In genomic region chr8:70659604-70660272, GRCm38 (mm10) we compare ENCODE assay signal across 8 mouse cellular contexts. TPM values are rescaled to one million over a fixed set of nuclear protein-coding genes. Genes with fewer than 3 reads are reported as not detected.
DNase-seq lines count a peak whose midpoint lies in the region; ATAC-seq and TF ChIP-seq lines count a peak whose summit lies in the region.

No protein-coding gene starts in this region.

- no peak for TF ChIP-seq RAD21 in MEL (IDR thresholded peaks at IDR 0.05; ENCODE audit: low read depth, low read length)

- H3K4me2 ChIP-seq in forebrain, embryonic 16.5 days (ENCODE audit: low read length) = peak overlapping the region; percentile 85
- peak overlapping the region; percentile 91 for H3K4me2 ChIP-seq in lung, embryonic 14.5 days

- 0 out of 4 replicates have a peak, but pooled peaks cover 0 to 2% of the 10 kb centered on the region in 2 experiments for H3K36me3 ChIP-seq in MEL (ENCODE audit: control insufficient read depth in 1 of 2, insufficient read depth in 2 of 2, low read length in 2 of 2)
- no peaks in the 10 kb centered on the region for H3K36me3 ChIP-seq in forebrain, embryonic 16.5 days (ENCODE audit: control insufficient read depth, insufficient read depth)
- peaks cover 18% of the 10 kb centered on the region for H3K36me3 ChIP-seq in lung, embryonic 14.5 days (ENCODE audit: insufficient read depth)

- DNase-seq in MEL (ENCODE audit: low read depth, low spot score) = peak; percentile 96
- peak; percentile 57 to 67 for DNase-seq in cerebellum, adult 18-20 months
- peak; percentile 97 for DNase-seq in heart, postnatal 4 days
- DNase-seq in layer of hippocampus, adult 8-10 months (ENCODE audit: low spot score in 2 of 2) = peak; percentile 68 to 77
- DNase-seq in lung, embryonic 14.5 days = peak; percentile 98
- DNase-seq in thymus, adult 18-20 months = peak; percentile 80 to 83

- no peaks in the 10 kb centered on the region for H3K79me2 ChIP-seq in MEL (ENCODE audit: control insufficient read depth, insufficient read depth, low read length, poor library complexity)

- peak; percentile 92 for ATAC-seq in forebrain, embryonic 16.5 days
- ATAC-seq in lung, embryonic 14.5 days (ENCODE audit: insufficient read depth) = peak; percentile 97

- H3K27ac ChIP-seq in MEL (ENCODE audit: control insufficient read depth, low read depth, low read length) = 0 out of 2 replicates have a peak overlapping the region, but pooled peaks have one; percentile 1
- peak overlapping the region; percentile 45; the same call in 1 of the 2 replicates for H3K27ac ChIP-seq in forebrain, embryonic 16.5 days (ENCODE audit: low read length)
- peak overlapping the region; percentile 73 for H3K27ac ChIP-seq in lung, embryonic 14.5 days (ENCODE audit: low read depth)
- H3K27ac ChIP-seq in olfactory bulb, adult 2 months (ENCODE audit: insufficient read depth, low read depth, low read length) = no peak overlapping the region

- TF ChIP-seq CTCF in MEL (IDR thresholded peaks at IDR 0.05 in 2 of 3, conservative IDR thresholded peaks at IDR 0.05 in 1 of 3; ENCODE audit: control insufficient read depth in 1 of 3, insufficient read depth in 1 of 3, low read depth in 2 of 3, low read length in 3 of 3, poor library complexity in 1 of 3, severe bottlenecking in 1 of 3) = no peak
- no peak for TF ChIP-seq CTCF in lung, embryonic 14.5 days (IDR thresholded peaks at IDR 0.05; ENCODE audit: low read depth)
- TF ChIP-seq CTCF in olfactory bulb, adult 2 months (IDR thresholded peaks at IDR 0.05; ENCODE audit: insufficient read depth, low read depth, low read length) = no peak

- H3K4me1 ChIP-seq in MEL (ENCODE audit: control insufficient read depth in 1 of 2, insufficient read depth in 2 of 2, low read length in 2 of 2) = peaks cover 4 to 13% of the 10 kb centered on the region in 2 experiments
- peaks cover 33% of the 10 kb centered on the region for H3K4me1 ChIP-seq in forebrain, embryonic 16.5 days (replicated peaks; ENCODE audit: control insufficient read depth, insufficient read depth, low read length)
- peaks cover 9% of the 10 kb centered on the region for H3K4me1 ChIP-seq in lung, embryonic 14.5 days (ENCODE audit: insufficient read depth)
- peaks cover 18% of the 10 kb centered on the region for H3K4me1 ChIP-seq in olfactory bulb, adult 2 months (ENCODE audit: control insufficient read depth, insufficient read depth, low read length)

- under 1% methylated on average over 44 of the region's 44 CpGs for WGBS in forebrain, embryonic 16.5 days
- 1% methylated on average over 44 of the region's 44 CpGs for WGBS in lung, embryonic 14.5 days
- 1% methylated on average over 44 of the region's 44 CpGs for WGBS in olfactory bulb, adult 2 months

- 0 out of 4 replicates have a peak, but pooled peaks of 1 of the 2 experiments have one; percentile 38 for TF ChIP-seq EP300 in MEL (IDR thresholded peaks at IDR 0.05; ENCODE audit: low read depth in 1 of 2, low read length in 2 of 2)

- no peaks in the 10 kb centered on the region for H3K9me3 ChIP-seq in MEL (replicated peaks; ENCODE audit: insufficient read depth, low read length)
- no peaks in the 10 kb centered on the region for H3K9me3 ChIP-seq in forebrain, embryonic 16.5 days (ENCODE audit: control insufficient read depth, low read length)
- H3K9me3 ChIP-seq in lung, embryonic 14.5 days (ENCODE audit: low read depth, low read length) = no peaks in the 10 kb centered on the region

- TF ChIP-seq POLR2A in MEL (IDR thresholded peaks at IDR 0.05; ENCODE audit: control insufficient read depth in 1 of 2, insufficient read depth in 1 of 2, low read depth in 1 of 2, low read length in 2 of 2, poor library complexity in 1 of 2) = peak in 1 of 2 experiments; percentile 67; a peak in 1 of 4 replicates
- no peak for TF ChIP-seq POLR2A in olfactory bulb, adult 2 months (IDR thresholded peaks at IDR 0.05; ENCODE audit: insufficient read depth, low read depth, low read length)

- H3K9ac ChIP-seq in MEL (ENCODE audit: control insufficient read depth, low read depth, low read length, poor library complexity, severe bottlenecking) = peak overlapping the region; percentile 83
- peak overlapping the region; percentile 77 for H3K9ac ChIP-seq in forebrain, embryonic 16.5 days (replicated peaks; ENCODE audit: low read depth, low read length)
- H3K9ac ChIP-seq in lung, embryonic 14.5 days = peak overlapping the region; percentile 83

- no peaks in the 10 kb centered on the region for H3K27me3 ChIP-seq in MEL (ENCODE audit: control insufficient read depth in 1 of 2, insufficient read depth in 2 of 2, low read length in 2 of 2)
- no peaks in the 10 kb centered on the region for H3K27me3 ChIP-seq in forebrain, embryonic 16.5 days (replicated peaks; ENCODE audit: control insufficient read depth, insufficient read depth, low read length)
- H3K27me3 ChIP-seq in lung, embryonic 14.5 days (ENCODE audit: insufficient read depth, low read length) = no peaks in the 10 kb centered on the region

- peak overlapping the region; percentile 75 to 99 for H3K4me3 ChIP-seq in MEL (ENCODE audit: control insufficient read depth in 1 of 2, insufficient read depth in 1 of 2, low read depth in 2 of 2, low read length in 2 of 2)
- peak overlapping the region; percentile 63 for H3K4me3 ChIP-seq in forebrain, embryonic 16.5 days (replicated peaks; ENCODE audit: low read length)
- H3K4me3 ChIP-seq in lung, embryonic 14.5 days (ENCODE audit: low read depth, low read length) = peak overlapping the region; percentile 79
- peak overlapping the region; percentile 78 for H3K4me3 ChIP-seq in olfactory bulb, adult 2 months (ENCODE audit: insufficient read depth, low read depth, low read length)

TF ChIP-seq in MEL, 35 proteins besides CTCF, POLR2A, EP300 and RAD21 (continues in another document):
- no peak; the same call in 1 of the 2 replicates for TF ChIP-seq MAZ (IDR thresholded peaks at IDR 0.05; ENCODE audit: low read depth, low read length)
- TF ChIP-seq HCFC1 (IDR thresholded peaks at IDR 0.05; ENCODE audit: low read depth, low read length) = peak; percentile 76
- no peak for TF ChIP-seq ZNF384 (IDR thresholded peaks at IDR 0.05; ENCODE audit: low read depth, low read length)
- TF ChIP-seq MAFK (IDR thresholded peaks at IDR 0.05; ENCODE audit: borderline replicate concordance, low read depth, low read length) = no peak

RNA-seq across cellular contexts. Expression of gene Pgpep1, which starts 0.5 kb away (rescaled TPM):
- total RNA-seq in MEL (2012; rRNA removed) = 12.6 and 13.7 TPM in 2 replicates
- 10 to 100 TPM in 1 of 2 experiments, not detected in 1; 19.5 TPM for polyA plus RNA-seq in MEL (2012; ENCODE audit: insufficient read depth in 1 of 2, insufficient read length in 2 of 2, low read depth in 1 of 2, low replicate concordance in 2 of 2, missing spikeins in 1 of 2)
- 60.3 and 65.7 TPM in 2 replicates for polyA plus RNA-seq in forebrain, embryonic 16.5 days (2015; fragmentation: Nextera tagmentation; extraction: Ambion mirVana)
- total RNA-seq in heart, postnatal 4 days (2021) = 10 to 100 TPM; 32.2 to 38.4 TPM
- 10 to 100 TPM; 19.8 to 34.7 (median 23.3) TPM for total RNA-seq in layer of hippocampus, adult 8-10 months (2022)
- 46.6 and 48.2 TPM in 2 replicates for polyA plus RNA-seq in lung, embryonic 14.5 days (2014; fragmentation: Nextera tagmentation; extraction: Ambion mirVana)
- polyA plus RNA-seq in olfactory bulb, adult 2 months (2012; ENCODE audit: insufficient read depth, insufficient read length, low replicate concordance, missing spikeins) = not detected in 2 replicates

RNA-seq across cellular contexts. Expression of gene Lsm4, which starts 13.3 kb away (rescaled TPM):
- 152 and 172 TPM in 2 replicates for total RNA-seq in MEL (2012; rRNA removed)
- polyA plus RNA-seq in MEL (2012; ENCODE audit: insufficient read depth in 1 of 2, insufficient read length in 2 of 2, low read depth in 1 of 2, low replicate concordance in 2 of 2, missing spikeins in 1 of 2) = 1,000 to 10,000 TPM in 1 of 2 experiments, 100 to 1,000 TPM in 1; 514 to 2,024 TPM
- polyA plus RNA-seq in forebrain, embryonic 16.5 days (2015; fragmentation: Nextera tagmentation; extraction: Ambion mirVana) = 166 and 168 TPM in 2 replicates
- 100 to 1,000 TPM; 107 to 120 TPM for total RNA-seq in heart, postnatal 4 days (2021)
- total RNA-seq in layer of hippocampus, adult 8-10 months (2022) = 10 to 100 TPM; 57.1 to 66.2 (median 64.1) TPM
- 305 and 327 TPM in 2 replicates for polyA plus RNA-seq in lung, embryonic 14.5 days (2014; fragmentation: Nextera tagmentation; extraction: Ambion mirVana)
- polyA plus RNA-seq in olfactory bulb, adult 2 months (2012; ENCODE audit: insufficient read depth, insufficient read length, low replicate concordance, missing spikeins) = not detected in 2 replicates

RNA-seq across cellular contexts. Expression of gene Gdf15, which starts 27.5 kb away (rescaled TPM):
- 0.15 and 1.8 TPM in 2 replicates for total RNA-seq in MEL (2012; rRNA removed)
- under 1 TPM in 1 of 2 experiments, not detected in 1; 0.63 TPM for polyA plus RNA-seq in MEL (2012; ENCODE audit: insufficient read depth in 1 of 2, insufficient read length in 2 of 2, low read depth in 1 of 2, low replicate concordance in 2 of 2, missing spikeins in 1 of 2)
- 0.20 TPM in 1 of 2 replicates, not detected in the other for polyA plus RNA-seq in forebrain, embryonic 16.5 days (2015; fragmentation: Nextera tagmentation; extraction: Ambion mirVana)
- 1 to 10 TPM; 2.7 to 3.5 TPM for total RNA-seq in heart, postnatal 4 days (2021)
- total RNA-seq in layer of hippocampus, adult 8-10 months (2022) = not detected
- 0.12 and 0.22 TPM in 2 replicates for polyA plus RNA-seq in lung, embryonic 14.5 days (2014; fragmentation: Nextera tagmentation; extraction: Ambion mirVana)
- polyA plus RNA-seq in olfactory bulb, adult 2 months (2012; ENCODE audit: insufficient read depth, insufficient read length, low replicate concordance, missing spikeins) = not detected in 2 replicates

RNA-seq across cellular contexts. Expression of gene Jund, which starts 39.0 kb away (rescaled TPM):
- total RNA-seq in MEL (2012; rRNA removed) = 11.1 and 16.5 TPM in 2 replicates
- 10 to 100 TPM in 1 of 2 experiments, not detected in 1; 18.8 TPM for polyA plus RNA-seq in MEL (2012; ENCODE audit: insufficient read depth in 1 of 2, insufficient read length in 2 of 2, low read depth in 1 of 2, low replicate concordance in 2 of 2, missing spikeins in 1 of 2)
- 54.6 and 57.7 TPM in 2 replicates for polyA plus RNA-seq in forebrain, embryonic 16.5 days (2015; fragmentation: Nextera tagmentation; extraction: Ambion mirVana)
- total RNA-seq in heart, postnatal 4 days (2021) = 100 to 1,000 TPM; 254 to 261 TPM
- total RNA-seq in layer of hippocampus, adult 8-10 months (2022) = 100 to 1,000 TPM; 149 to 190 (median 160) TPM
- polyA plus RNA-seq in lung, embryonic 14.5 days (2014; fragmentation: Nextera tagmentation; extraction: Ambion mirVana) = 70.1 and 72.9 TPM in 2 replicates
- polyA plus RNA-seq in olfactory bulb, adult 2 months (2012; ENCODE audit: insufficient read depth, insufficient read length, low replicate concordance, missing spikeins) = not detected in 2 replicates

RNA-seq across cellular contexts. Expression of gene Iqcn, which starts 43.5 kb away (rescaled TPM):
- total RNA-seq in MEL (2012; rRNA removed) = 0.03 TPM in 1 of 2 replicates, not detected in the other
- polyA plus RNA-seq in MEL (2012; ENCODE audit: insufficient read depth in 1 of 2, insufficient read length in 2 of 2, low read depth in 1 of 2, low replicate concordance in 2 of 2, missing spikeins in 1 of 2) = not detected
- polyA plus RNA-seq in forebrain, embryonic 16.5 days (2015; fragmentation: Nextera tagmentation; extraction: Ambion mirVana) = 0.11 and 0.14 TPM in 2 replicates
- total RNA-seq in heart, postnatal 4 days (2021) = under 1 TPM; 0.10 to 0.11 TPM
- total RNA-seq in layer of hippocampus, adult 8-10 months (2022) = under 1 TPM in 2 of 4 experiments, not detected in 2; 0.14 to 0.16 TPM
- 0.04 TPM in 1 of 2 replicates, not detected in the other for polyA plus RNA-seq in lung, embryonic 14.5 days (2014; fragmentation: Nextera tagmentation; extraction: Ambion mirVana)
- polyA plus RNA-seq in olfactory bulb, adult 2 months (2012; ENCODE audit: insufficient read depth, insufficient read length, low replicate concordance, missing spikeins) = not detected in 2 replicates
